Mouse (Mus musculus) G1E (cell line): Measurements from ENCODE around the gene Cpeb2. TPM values are rescaled to one million over a fixed set of nuclear protein-coding genes. Genes with fewer than 3 reads are reported as not detected.

Source experiments
- ATAC-seq: 2 replicates; pipeline ENCODE4 v1.8.0; 2016; ENCODE audit warnings: mild to moderate bottlenecking; ENCODE audit not compliant: insufficient number of reproducible peaks, poor library complexity, low FRiP score, severe bottlenecking; ENCODE audit errors: extremely low read depth
- DNase-seq: peaks from one replicate; pipeline ENCODE4 v3.0.0; 2012; ENCODE audit warnings: low spot score
- H3K27me3 ChIP-seq: 2 replicates; pipeline ENCODE4 v1.6.1; 2012; ENCODE audit warnings: mild to moderate bottlenecking, low read length, inconsistent platforms; ENCODE audit not compliant: insufficient read depth
- H3K36me3 ChIP-seq: replicated peaks from 2 replicates; pipeline ENCODE3; 2012; ENCODE audit warnings: mild to moderate bottlenecking, inconsistent platforms
- H3K4me1 ChIP-seq: 2 replicates; pipeline ENCODE4 v1.6.1; 2012; ENCODE audit warnings: low read depth, low read length, inconsistent platforms, mixed read lengths; ENCODE audit not compliant: insufficient read depth
- H3K4me3 ChIP-seq: 2 replicates; pipeline ENCODE4 v1.5.1; 2012; ENCODE audit warnings: low read depth, mild to moderate bottlenecking, inconsistent platforms, low read length, moderate library complexity, mixed read lengths
- H3K9me3 ChIP-seq: replicated peaks from 2 replicates; pipeline ENCODE4 v1.6.1; 2012; ENCODE audit warnings: inconsistent platforms
- CTCF ChIP-seq: IDR thresholded peaks from 2 replicates; pipeline ENCODE4 v1.5.1; 2012; ENCODE audit warnings: low read depth, low read length, inconsistent platforms, mixed read lengths
- GATA1 ChIP-seq: IDR thresholded peaks from 2 replicates; pipeline ENCODE4 v1.6.1; 2012; ENCODE audit warnings: borderline replicate concordance, low read length, inconsistent platforms, mixed read lengths
- GATA2 ChIP-seq: IDR thresholded peaks from 2 replicates; pipeline ENCODE4 v1.6.1; 2012; ENCODE audit warnings: low read depth, low read length, inconsistent platforms, borderline replicate concordance
- POLR2AphosphoS5 ChIP-seq: IDR thresholded peaks from 2 replicates; pipeline ENCODE4 v1.6.1; 2012; ENCODE audit warnings: low read depth, low read length, inconsistent platforms; ENCODE audit not compliant: insufficient replicate concordance
- TAL1 ChIP-seq: conservative IDR thresholded peaks from 2 replicates; pipeline ENCODE4 v1.6.1; 2012; ENCODE audit warnings: low read depth, low read length, inconsistent platforms, mixed read lengths
- polyA plus RNA-seq: library from polyadenylated mRNA; stranded (reverse); fragments of >175 nt; gene quantifications from 2 replicates; pipeline ENCODE4 v1.2.3, GENCODE M21; 2012
- total RNA-seq, 2 experiments: library from RNA; stranded (forward) in 1 of 2; stranded (reverse) in 1 of 2; fragments of 200-1000 nt in 1 of 2; fragments of >200 nt in 1 of 2; fragmentation: Nextera tagmentation in 1 of 2; gene quantifications; 2 replicates each; pipeline ENCODE4 v1.2.3; 2014 to 2017

The Cpeb2 gene
- total and polyA plus RNA-seq, 3 experiments = 3.1 to 13.1 (median 7.5) TPM

GRCm38 (mm10) chr5:43277982-43278381 lies 45.0 kb downstream of the Cpeb2 start:
- Histone ChIP-seq H3K4me1 (no peaks in the 10 kb centered on the region), H3K27me3 (no peaks in the 10 kb centered on the region), H3K9me3 (no peaks in the 10 kb centered on the region), H3K36me3 (peaks cover 19% of the 10 kb centered on the region), H3K4me3 (no peak overlapping the region)
- TF ChIP-seq GATA1 = no peak
- TF ChIP-seq TAL1 = no peak
- no peak for TF ChIP-seq POLR2AphosphoS5
- DNase-seq (no peak), ATAC-seq (no peak)

GRCm38 (mm10) chr5:43279774-43280173 lies 46.8 kb downstream of the Cpeb2 start:
- no peaks in the 10 kb centered on the region for H3K27me3 ChIP-seq
- H3K4me3 ChIP-seq = no peak overlapping the region
- TF ChIP-seq GATA1 = no peak
- TF ChIP-seq TAL1 = no peak
- TF ChIP-seq CTCF = no peak
- no peaks in the 10 kb centered on the region for H3K4me1 ChIP-seq
- peaks cover 31% of the 10 kb centered on the region for H3K36me3 ChIP-seq
- H3K9me3 ChIP-seq = no peaks in the 10 kb centered on the region
- DNase-seq (no peak), ATAC-seq (no peak)

- no peaks in the 10 kb centered on the region for H3K9me3 ChIP-seq
- ATAC-seq = no peak
- no peak overlapping the region for H3K4me3 ChIP-seq
- TF ChIP-seq POLR2AphosphoS5 (no peak), CTCF (no peak), GATA2 (no peak), TAL1 (no peak), GATA1 (no peak)
- H3K27me3 ChIP-seq = no peaks in the 10 kb centered on the region
- peaks cover 44% of the 10 kb centered on the region for H3K36me3 ChIP-seq
- H3K4me1 ChIP-seq = peaks cover 7% of the 10 kb centered on the region
- DNase-seq = no peak
Observed at GRCm38 (mm10) chr5:43285756-43286155, 52.8 kb downstream of the Cpeb2 start.

GRCm38 (mm10) chr5:43289752-43290446 lies 56.9 kb downstream of the Cpeb2 start:
- peak; percentile 5 for DNase-seq
- no peaks in the 10 kb centered on the region for H3K27me3 ChIP-seq
- H3K4me3 ChIP-seq = no peak overlapping the region
- peak; percentile 49; the same call in 1 of the 2 replicates for ATAC-seq
- H3K36me3 ChIP-seq = peaks cover 22% of the 10 kb centered on the region
- TF ChIP-seq POLR2AphosphoS5 (no peak), GATA2 (no peak), TAL1 (no peak), GATA1 (no peak), CTCF (no peak)
- peaks cover 7% of the 10 kb centered on the region for H3K4me1 ChIP-seq
- H3K9me3 ChIP-seq = no peaks in the 10 kb centered on the region

GRCm38 (mm10) chr5:43293136-43293535 lies 60.2 kb downstream of the Cpeb2 start:
- Histone ChIP-seq H3K36me3 (peaks cover 6% of the 10 kb centered on the region), H3K9me3 (no peaks in the 10 kb centered on the region), H3K4me1 (peaks cover 7% of the 10 kb centered on the region), H3K4me3 (no peak overlapping the region), H3K27me3 (no peaks in the 10 kb centered on the region; the same call in 1 of the 2 replicates)
- DNase-seq = no peak
- TF ChIP-seq POLR2AphosphoS5 = no peak
- no peak for TF ChIP-seq TAL1
- TF ChIP-seq GATA2 = no peak
- no peak for TF ChIP-seq GATA1
- no peak for TF ChIP-seq CTCF
- no peak for ATAC-seq

- H3K9me3 ChIP-seq = no peaks in the 10 kb centered on the region
- peaks cover 3% of the 10 kb centered on the region; the same call in 1 of the 2 replicates for H3K27me3 ChIP-seq
- DNase-seq (no peak), ATAC-seq (no peak)
- no peak overlapping the region for H3K4me3 ChIP-seq
- no peaks in the 10 kb centered on the region for H3K36me3 ChIP-seq
- H3K4me1 ChIP-seq = no peaks in the 10 kb centered on the region
- TF ChIP-seq GATA1 (no peak), POLR2AphosphoS5 (no peak), CTCF (no peak), TAL1 (no peak), GATA2 (no peak)
Observed at GRCm38 (mm10) chr5:43297459-43297858, 64.5 kb downstream of the Cpeb2 start.

- Histone ChIP-seq H3K36me3 (no peaks in the 10 kb centered on the region), H3K4me3 (no peak overlapping the region), H3K4me1 (no peaks in the 10 kb centered on the region), H3K9me3 (no peaks in the 10 kb centered on the region), H3K27me3 (peaks cover 3% of the 10 kb centered on the region; the same call in 1 of the 2 replicates)
- DNase-seq (no peak), ATAC-seq (no peak)
- no peak for TF ChIP-seq GATA2
- TF ChIP-seq CTCF = no peak
- TF ChIP-seq POLR2AphosphoS5 = no peak
- no peak for TF ChIP-seq GATA1
- TF ChIP-seq TAL1 = no peak
Observed at GRCm38 (mm10) chr5:43298975-43299374, 66.0 kb downstream of the Cpeb2 start.
